25 mouse cellular contexts compared by ENCODE assay signal in genomic region chr1:74292331-74293020, GRCm38 (mm10). TPM values are rescaled to one million over a fixed set of nuclear protein-coding genes. Genes with fewer than 3 reads are reported as not detected.
DNase-seq lines count a peak whose midpoint lies in the region; ATAC-seq and TF ChIP-seq lines count a peak whose summit lies in the region.
"Had no signal": no experiment of that assay in that cellular context is flagged by ENCODE, and none has a peak within 500 bp of the region (broad histone marks: within the 10 kb centered on the region; RNA-seq: fewer than 3 reads in every experiment).

No protein-coding gene starts in this region.

- H3K27me3 ChIP-seq in kidney, embryonic 14.5 days (ENCODE audit: control insufficient read depth, insufficient read depth, low read length) = no peaks in the 10 kb centered on the region
- no peaks in the 10 kb centered on the region for H3K27me3 ChIP-seq in lung, embryonic 15.5 days
- H3K27me3 ChIP-seq: limb, embryonic 12.5 days; neural tube, embryonic 12.5 days had no signal

- peak overlapping the region; percentile 97; the same call in 1 of the 2 replicates for H3K27ac ChIP-seq in gastrocnemius, adult 2 months
- no peak overlapping the region for H3K27ac ChIP-seq in kidney, embryonic 14.5 days (ENCODE audit: low read depth, low read length)
- H3K27ac ChIP-seq in lung, embryonic 15.5 days = peak overlapping the region; percentile 48
- H3K27ac ChIP-seq: heart, embryonic 10.5 days; limb, embryonic 12.5 days; macrophage; midbrain, embryonic 10.5 days; neural tube, embryonic 12.5 days had no signal

- intact Hi-C loops in gastrocnemius, adult 2 months (cut with DNase I) = no loop called here

- H3K36me3 ChIP-seq in kidney, embryonic 14.5 days (ENCODE audit: control insufficient read depth, insufficient read depth, low read length) = peaks cover 47% of the 10 kb centered on the region; the same call in 1 of the 2 replicates
- peaks cover 47% of the 10 kb centered on the region for H3K36me3 ChIP-seq in lung, embryonic 15.5 days

- H3K4me1 ChIP-seq in kidney, embryonic 14.5 days (ENCODE audit: control insufficient read depth, insufficient read depth, low read length) = peaks cover 28% of the 10 kb centered on the region
- peaks cover 62% of the 10 kb centered on the region for H3K4me1 ChIP-seq in lung, embryonic 15.5 days

- no peak for ATAC-seq in kidney, embryonic 14.5 days (ENCODE audit: low FRiP score, low TSS enrichment)
- no peak for ATAC-seq in lung, embryonic 15.5 days (ENCODE audit: borderline replicate concordance, extremely low read depth, low FRiP score, low TSS enrichment)
- ATAC-seq: activated CD4-positive, CD25-positive, alpha-beta regulatory T cell, adult 4 months; hindbrain, embryonic 16.5 days had no signal

- H3K4me2 ChIP-seq in kidney, embryonic 14.5 days (replicated peaks; ENCODE audit: low read depth, low read length) = no peak overlapping the region
- no peak overlapping the region for H3K4me2 ChIP-seq in lung, embryonic 15.5 days
- H3K4me2 ChIP-seq: limb, embryonic 12.5 days; neural tube, embryonic 12.5 days had no signal

- no peak for DNase-seq in gastrocnemius, adult 2 months
- no peak for DNase-seq in gastrocnemius, adult 8-10 months (ENCODE audit: low spot score in 2 of 2)
- peak; percentile 0 for DNase-seq in kidney, adult 9 months
- DNase-seq in lung, postnatal 14 days = no peak
- no peak for DNase-seq in adrenal gland, postnatal 4 days (ENCODE audit: low spot score in 2 of 2)
- DNase-seq: adrenal gland, postnatal 10 days; cerebellum, adult 11 months; gastrocnemius, postnatal 25 days; heart, postnatal 4 days; kidney, adult 18-20 months; kidney, postnatal 36 days; right cerebral cortex, adult 18-20 months; thymus, postnatal 36 days had no signal

- H3K4me3 ChIP-seq in gastrocnemius, adult 2 months = no peak overlapping the region
- H3K4me3 ChIP-seq in kidney, embryonic 14.5 days (ENCODE audit: low read length) = no peak overlapping the region
- H3K4me3 ChIP-seq in lung, embryonic 15.5 days = no peak overlapping the region
- H3K4me3 ChIP-seq: heart, embryonic 10.5 days; limb, embryonic 12.5 days; midbrain, embryonic 10.5 days; neural tube, embryonic 12.5 days had no signal

- 88% methylated on average over 11 of the region's 11 CpGs for WGBS in kidney, embryonic 14.5 days
- WGBS in lung, embryonic 15.5 days = 85% methylated on average over 11 of the region's 11 CpGs

- no peaks in the 10 kb centered on the region for H3K9me3 ChIP-seq in kidney, embryonic 14.5 days (ENCODE audit: control insufficient read depth, low read length)
- H3K9me3 ChIP-seq in lung, embryonic 15.5 days = no peaks in the 10 kb centered on the region
- H3K9me3 ChIP-seq: G1E; heart, embryonic 10.5 days; limb, embryonic 12.5 days; midbrain, embryonic 10.5 days; neural tube, embryonic 12.5 days had no signal

- TF ChIP-seq CTCF in gastrocnemius, adult 2 months (IDR thresholded peaks at IDR 0.05) = no peak

- no peak overlapping the region for H3K9ac ChIP-seq in kidney, embryonic 14.5 days (ENCODE audit: low read depth, low read length)
- H3K9ac ChIP-seq in lung, embryonic 15.5 days = no peak overlapping the region
- H3K9ac ChIP-seq: limb, embryonic 12.5 days; neural tube, embryonic 12.5 days had no signal

RNA-seq across cellular contexts. Expression of gene Pnkd, which starts 7.7 kb away (rescaled TPM):
- 10 to 100 TPM; 45.4 to 70.5 TPM for total RNA-seq in gastrocnemius, adult 2 months (2021)
- 10 to 100 TPM; 51.9 to 56.2 (median 53.1) TPM for total RNA-seq in gastrocnemius, adult 8-10 months (2022)
- 126 and 154 TPM in 2 replicates for polyA plus RNA-seq in kidney, embryonic 14.5 days (2014; fragmentation: Nextera tagmentation; extraction: Ambion mirVana)
- polyA plus RNA-seq in lung, embryonic 15.5 days (2015; fragmentation: Nextera tagmentation; extraction: Ambion mirVana) = 103 and 106 TPM in 2 replicates
- total RNA-seq in adrenal gland, postnatal 4 days (2021) = 10 to 100 TPM; 72.1 to 72.4 TPM

RNA-seq across cellular contexts. Expression of gene Aamp, which starts 7.9 kb away (rescaled TPM):
- 10 to 100 TPM; 69.4 to 76.1 TPM for total RNA-seq in gastrocnemius, adult 2 months (2021)
- total RNA-seq in gastrocnemius, adult 8-10 months (2022) = 10 to 100 TPM; 73.2 to 88.7 (median 78.0) TPM
- 249 and 258 TPM in 2 replicates for polyA plus RNA-seq in kidney, embryonic 14.5 days (2014; fragmentation: Nextera tagmentation; extraction: Ambion mirVana)
- polyA plus RNA-seq in lung, embryonic 15.5 days (2015; fragmentation: Nextera tagmentation; extraction: Ambion mirVana) = 248 and 261 TPM in 2 replicates
- 100 to 1,000 TPM; 175 to 177 TPM for total RNA-seq in adrenal gland, postnatal 4 days (2021)

RNA-seq across cellular contexts. Expression of gene Tmbim1, which starts 12.9 kb away (rescaled TPM):
- total RNA-seq in gastrocnemius, adult 2 months (2021) = 10 to 100 TPM; 35.2 to 35.4 TPM
- total RNA-seq in gastrocnemius, adult 8-10 months (2022) = 10 to 100 TPM; 31.3 to 38.1 (median 32.9) TPM
- 16.3 and 18.1 TPM in 2 replicates for polyA plus RNA-seq in kidney, embryonic 14.5 days (2014; fragmentation: Nextera tagmentation; extraction: Ambion mirVana)
- 38.0 and 44.4 TPM in 2 replicates for polyA plus RNA-seq in lung, embryonic 15.5 days (2015; fragmentation: Nextera tagmentation; extraction: Ambion mirVana)
- 10 to 100 TPM; 65.8 to 72.4 TPM for total RNA-seq in adrenal gland, postnatal 4 days (2021)

RNA-seq across cellular contexts. Expression of gene Gpbar1, which starts 14.1 kb away (rescaled TPM):
- total RNA-seq in gastrocnemius, adult 2 months (2021) = not detected
- total RNA-seq in gastrocnemius, adult 8-10 months (2022) = not detected
- polyA plus RNA-seq in kidney, embryonic 14.5 days (2014; fragmentation: Nextera tagmentation; extraction: Ambion mirVana) = 2.5 and 3.2 TPM in 2 replicates
- 0.19 TPM in 1 of 2 replicates, not detected in the other for polyA plus RNA-seq in lung, embryonic 15.5 days (2015; fragmentation: Nextera tagmentation; extraction: Ambion mirVana)
- total RNA-seq in adrenal gland, postnatal 4 days (2021) = under 1 TPM in 1 of 2 experiments, not detected in 1; 0.28 TPM
- total RNA-seq: gastrocnemius, postnatal 25 days; heart, postnatal 4 days; layer of hippocampus, postnatal 10 days had no signal
- polyA plus RNA-seq: forebrain, embryonic 11.5 days; G1E; hindbrain, embryonic 16.5 days; macrophage; neural tube, embryonic 12.5 days had no signal

RNA-seq across cellular contexts. Expression of gene Arpc2, which starts 56.6 kb away (rescaled TPM):
- total RNA-seq in gastrocnemius, adult 2 months (2021) = 10 to 100 TPM; 58.8 to 78.5 TPM
- 10 to 100 TPM; 70.0 to 81.5 (median 72.2) TPM for total RNA-seq in gastrocnemius, adult 8-10 months (2022)
- polyA plus RNA-seq in kidney, embryonic 14.5 days (2014; fragmentation: Nextera tagmentation; extraction: Ambion mirVana) = 378 and 417 TPM in 2 replicates
- 429 and 448 TPM in 2 replicates for polyA plus RNA-seq in lung, embryonic 15.5 days (2015; fragmentation: Nextera tagmentation; extraction: Ambion mirVana)
- total RNA-seq in adrenal gland, postnatal 4 days (2021) = 100 to 1,000 TPM; 198 to 205 TPM
